Mouse (Mus musculus): ENCODE results near the gene Rnaseh2a. TPM values are rescaled to one million over a fixed set of nuclear protein-coding genes. Genes with fewer than 3 reads are reported as not detected.

The Rnaseh2a gene
- total and polyA plus RNA-seq, 3 experiments, result 71.6 to 115 (median 83.1) TPM

- H3K4me1 ChIP-seq (ENCODE audit: control insufficient read depth in 1 of 2, insufficient read depth in 2 of 2), result peaks cover 35 to 62% of the 10 kb centered on the region in 2 experiments
- TF ChIP-seq E2F4 (IDR thresholded peaks at IDR 0.05; ENCODE audit: insufficient replicate concordance, low read depth, low read length) (no peak), TCF12 (IDR thresholded peaks at IDR 0.05; ENCODE audit: low read depth, low read length) (no peak; the same call in 1 of the 2 replicates), CHD2 (IDR thresholded peaks at IDR 0.05; ENCODE audit: low read length) (peak; percentile 37; the same call in 1 of the 2 replicates), ELF1 (IDR thresholded peaks at IDR 0.05; ENCODE audit: low read depth, low read length) (peak; percentile 42; the same call in 1 of the 2 replicates), MEF2A (IDR thresholded peaks at IDR 0.05; ENCODE audit: borderline replicate concordance, low read depth, low read length) (peak; percentile 12; the same call in 1 of the 2 replicates), ETS1 (conservative IDR thresholded peaks at IDR 0.05; ENCODE audit: low read depth, low read length) (no peak; the same call in 1 of the 2 replicates), MAZ (IDR thresholded peaks at IDR 0.05; ENCODE audit: low read depth, low read length) (peak; percentile 80; the same call in 1 of the 2 replicates), IRF4 (IDR thresholded peaks at IDR 0.05; ENCODE audit: low read depth, low read length) (no peak; the same call in 1 of the 2 replicates), UBTF (IDR thresholded peaks at IDR 0.05; ENCODE audit: low read depth, low read length) (peak; percentile 53; the same call in 1 of the 2 replicates), TBP (conservative IDR thresholded peaks at IDR 0.05; ENCODE audit: low read depth, low read length) (0 out of 2 replicates have a peak, but pooled peaks have one; percentile 40), GABPA (IDR thresholded peaks at IDR 0.05; ENCODE audit: insufficient replicate concordance, low read depth, low read length) (no peak), USF1 (IDR thresholded peaks at IDR 0.05; ENCODE audit: low read depth, low read length) (no peak), EP300 (IDR thresholded peaks at IDR 0.05; ENCODE audit: low read length) (peak; percentile 27; the same call in 1 of the 2 replicates), ZKSCAN1 (IDR thresholded peaks at IDR 0.05; ENCODE audit: borderline replicate concordance, low read depth, low read length) (no peak), MAX (IDR thresholded peaks at IDR 0.05; ENCODE audit: low read length) (no peak), CHD1 (IDR thresholded peaks at IDR 0.05; ENCODE audit: low read depth, low read length) (peak; percentile 14; the same call in 1 of the 2 replicates), MXI1 (IDR thresholded peaks at IDR 0.05; ENCODE audit: low read depth, low read length) (peak; percentile 67; the same call in 1 of the 2 replicates), RCOR1 (conservative IDR thresholded peaks at IDR 0.05; ENCODE audit: low read depth, low read length) (no peak), POLR2A (IDR thresholded peaks at IDR 0.05; ENCODE audit: low read depth, low read length) (peak; percentile 68), PAX5 (IDR thresholded peaks at IDR 0.05; ENCODE audit: low read length) (no peak)
- in situ Hi-C loops (cut with MboI; ENCODE audit: low pct_ligation_motif_present, low pct_unique_long_range_greater_than_20kb, low sequenced_read_pairs) (no loop called here), dilution Hi-C loops (cut with MboI; ENCODE audit: extremely low pct_ligation_motif_present, extremely low pct_unique_long_range_greater_than_20kb, low sequenced_read_pairs) (no loop called here)
- peaks cover 9% of the 10 kb centered on the region for H3K79me2 ChIP-seq (replicated peaks; ENCODE audit: control insufficient read depth, extremely low read depth, insufficient read depth, poor library complexity, severe bottlenecking)
- peak; percentile 83 for DNase-seq (ENCODE audit: extremely low read depth)
- H3K9me3 ChIP-seq (replicated peaks; ENCODE audit: low read length), result no peaks in the 10 kb centered on the region
- H3K4me2 ChIP-seq (ENCODE audit: insufficient read depth, low read depth, poor library complexity, severe bottlenecking), result peak overlapping the region; percentile 55
- H3K27me3 ChIP-seq (replicated peaks), result no peaks in the 10 kb centered on the region
- peak overlapping the region; percentile 2 to 94 (median 14) for H3K4me3 ChIP-seq (replicated peaks in 1 of 3; ENCODE audit: low read depth in 2 of 3, low read length in 2 of 3, poor library complexity in 1 of 3)
- H3K9ac ChIP-seq (ENCODE audit: insufficient read depth, low read depth), result peak overlapping the region; percentile 68
- H3K36me3 ChIP-seq (replicated peaks in 1 of 2; ENCODE audit: control insufficient read depth in 1 of 2, insufficient read depth in 1 of 2, low read length in 1 of 2), result peaks cover under 1% of the 10 kb centered on the region in 2 experiments
- H3K27ac ChIP-seq (ENCODE audit: insufficient read depth, low read depth), result peak overlapping the region; percentile 94
Measured at GRCm38 (mm10) chr8:84982499-84983011, 13.0 kb upstream of the Rnaseh2a start.

Data from CH12.LX (cell line).